Mouse (Mus musculus) embryonic facial prominence, embryonic 15.5 days (tissue): ENCODE data around the gene Nr2f6. TPM values are rescaled to one million over a fixed set of nuclear protein-coding genes. Genes with fewer than 3 reads are reported as not detected.

Experiments
- ATAC-seq: fragments of 200-750 bp; cut with Nextera tagmentation; 2 replicates; pipeline ENCODE4 v1.8.0; 2017; ENCODE audit warnings: low read depth, moderate TSS enrichment; ENCODE audit not compliant: insufficient number of reproducible peaks, low FRiP score, low TSS enrichment
- H3K27ac ChIP-seq: fragments of 300-500 bp; sonication (generic); replicated peaks from 2 replicates; pipeline ENCODE4 v1.5.1; 2015; ENCODE audit warnings: mild to moderate bottlenecking, inconsistent platforms
- H3K27me3 ChIP-seq: fragments of 300-500 bp; sonication (generic); 2 replicates; pipeline ENCODE4 v1.6.1; 2015; ENCODE audit warnings: inconsistent platforms
- H3K36me3 ChIP-seq: fragments of 300-500 bp; sonication (generic); 2 replicates; pipeline ENCODE4 v1.6.1; 2015; ENCODE audit warnings: mild to moderate bottlenecking, inconsistent platforms
- H3K4me1 ChIP-seq: fragments of 300-500 bp; sonication (generic); 2 replicates; pipeline ENCODE4 v1.6.1; 2015; ENCODE audit warnings: inconsistent platforms
- H3K4me2 ChIP-seq: fragments of 300-500 bp; sonication (generic); replicated peaks from 2 replicates; pipeline ENCODE4 v1.6.1; 2015; ENCODE audit warnings: mild to moderate bottlenecking, inconsistent platforms
- H3K4me3 ChIP-seq: fragments of 300-500 bp; sonication (generic); replicated peaks from 2 replicates; pipeline ENCODE4 v1.5.1; 2015; ENCODE audit warnings: mild to moderate bottlenecking, inconsistent platforms
- H3K9ac ChIP-seq: fragments of 300-500 bp; sonication (generic); 2 replicates; pipeline ENCODE4 v1.6.1; 2015; ENCODE audit warnings: inconsistent platforms
- H3K9me3 ChIP-seq: fragments of 300-500 bp; sonication (generic); replicated peaks from 2 replicates; pipeline ENCODE4 v1.6.1; 2016; ENCODE audit warnings: inconsistent platforms
- WGBS: fragments of 180-500 bp; shearing (Covaris S2); methylation state at CpG from one replicate; pipeline ENCODE4 v1.1.7; 2015; 5-methylcytosine and 5-hydroxymethylcytosine counted together
- polyA plus RNA-seq: library from polyadenylated mRNA; unstranded; fragments of >200 nt; fragmentation: Nextera tagmentation; extraction: Ambion mirVana; gene quantifications from 2 replicates; pipeline ENCODE4 v1.2.1, GENCODE M21; 2015

The Nr2f6 gene
- polyA plus RNA-seq, 1 experiment from 2014 or later = 59.0 TPM

GRCm38 (mm10) chr8:71375581-71376422 is 6.0 kb downstream of the Nr2f6 start:
- Histone ChIP-seq H3K27ac (no peak overlapping the region), H3K9me3 (no peaks in the 10 kb centered on the region), H3K9ac (peak overlapping the region; percentile 21), H3K4me1 (peaks cover 48% of the 10 kb centered on the region), H3K4me3 (peak overlapping the region; percentile 33), H3K36me3 (peaks cover 31% of the 10 kb centered on the region), H3K4me2 (peak overlapping the region; percentile 63), H3K27me3 (no peaks in the 10 kb centered on the region)
- WGBS = 8% methylated on average over 74 of the region's 74 CpGs
- ATAC-seq = 0 out of 2 replicates have a peak, but pooled peaks have one; percentile 9

- Histone ChIP-seq H3K4me3 (no peak overlapping the region), H3K27me3 (no peaks in the 10 kb centered on the region), H3K36me3 (peaks cover 34% of the 10 kb centered on the region), H3K9me3 (no peaks in the 10 kb centered on the region), H3K4me1 (peaks cover 40% of the 10 kb centered on the region), H3K9ac (no peak overlapping the region), H3K27ac (no peak overlapping the region), H3K4me2 (no peak overlapping the region)
- 76% methylated on average over 17 of the region's 17 CpGs for WGBS
- ATAC-seq = no peak
Observed at GRCm38 (mm10) chr8:71374616-71375206, 7.0 kb downstream of the Nr2f6 start.

GRCm38 (mm10) chr8:71373000-71373399 is 8.8 kb downstream of the Nr2f6 start:
- Histone ChIP-seq H3K9me3 (no peaks in the 10 kb centered on the region), H3K4me1 (peaks cover 35% of the 10 kb centered on the region), H3K27ac (no peak overlapping the region), H3K27me3 (no peaks in the 10 kb centered on the region), H3K4me3 (no peak overlapping the region), H3K36me3 (peaks cover 32% of the 10 kb centered on the region), H3K9ac (no peak overlapping the region), H3K4me2 (no peak overlapping the region)
- 88% methylated on average over 3 of the region's 3 CpGs for WGBS
- no peak for ATAC-seq

GRCm38 (mm10) chr8:71372427-71372826 is 9.3 kb downstream of the Nr2f6 start:
- no peak for ATAC-seq
- 85% methylated on average over 12 of the region's 12 CpGs for WGBS
- Histone ChIP-seq H3K27me3 (no peaks in the 10 kb centered on the region), H3K4me1 (peaks cover 40% of the 10 kb centered on the region), H3K4me3 (no peak overlapping the region), H3K27ac (no peak overlapping the region), H3K9me3 (no peaks in the 10 kb centered on the region), H3K9ac (no peak overlapping the region), H3K4me2 (no peak overlapping the region), H3K36me3 (peaks cover 28% of the 10 kb centered on the region)

DNA sequence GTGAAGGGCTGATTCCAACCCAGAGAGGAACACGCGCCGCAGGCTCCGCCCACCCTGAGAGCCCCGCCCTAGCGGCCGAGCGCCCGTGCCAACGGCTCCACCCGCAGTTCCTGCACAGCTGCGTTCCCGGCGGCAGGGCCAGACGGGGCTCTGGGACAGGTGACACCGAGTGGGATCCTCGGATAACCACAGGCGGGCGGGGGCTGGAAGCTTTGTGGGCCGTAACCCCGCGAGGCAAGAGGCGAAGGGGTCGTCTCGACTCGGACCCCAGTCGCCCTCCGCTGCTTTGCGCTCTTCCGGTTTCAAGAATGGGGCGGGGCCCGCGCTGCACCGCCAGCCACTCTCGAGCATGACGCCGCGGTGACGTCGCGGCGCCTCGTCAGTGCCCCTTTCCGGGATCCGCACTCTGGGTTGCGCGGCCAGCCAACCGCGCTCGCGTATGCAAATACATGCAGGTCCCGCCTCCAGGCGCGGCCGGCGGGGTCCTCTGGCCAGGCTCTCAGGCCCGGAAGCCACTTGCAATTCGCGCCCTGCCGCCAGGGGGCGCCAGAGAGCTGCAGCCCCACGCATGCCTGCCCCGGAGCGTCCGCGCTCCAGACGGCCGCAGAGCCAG is 10.4 kb downstream of the Nr2f6 start, which contains the start of gene Ocel1:
Gene Ocel1 (plus strand): TSS at position 63 of the 613 bp plus-strand sequence.
- Histone ChIP-seq H3K27ac (peak within 1 kb of the TSS; percentile 92), H3K27me3 (no peaks in the 10 kb centered on the region), H3K4me3 (peak within 1 kb of the TSS; percentile 90), H3K9ac (peak within 1 kb of the TSS; percentile 48), H3K36me3 (peaks cover 28% of the 10 kb centered on the region), H3K9me3 (no peaks in the 10 kb centered on the region), H3K4me1 (peaks cover 35% of the 10 kb centered on the region), H3K4me2 (peak within 1 kb of the TSS; percentile 53)
- under 1% methylated on average over 68 of the region's 68 CpGs for WGBS
- ATAC-seq = peak; percentile 87

DNA sequence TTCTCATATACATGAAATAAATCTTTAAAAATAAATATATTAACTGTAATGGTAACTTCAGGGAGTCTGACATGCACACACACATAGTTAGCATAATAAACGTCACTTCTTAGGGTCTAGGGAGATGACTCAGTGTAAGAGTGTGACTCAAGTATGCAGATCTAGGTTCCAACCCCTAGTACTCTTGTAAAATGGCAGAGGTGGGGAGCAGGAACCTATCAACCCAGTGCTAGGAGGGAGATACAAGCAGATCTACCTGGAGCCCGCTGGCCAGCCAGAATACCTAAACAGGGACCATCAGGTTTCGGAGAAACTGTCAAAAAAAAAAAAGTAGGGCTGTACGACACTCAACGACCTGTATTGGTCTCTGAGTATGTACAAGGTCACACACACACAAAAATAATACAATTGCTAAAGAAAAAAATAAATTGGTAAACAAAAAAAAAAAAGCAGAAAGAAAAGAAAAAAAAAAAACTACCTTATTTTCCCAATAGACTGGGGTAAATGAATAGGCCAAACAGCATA is 11.0 kb downstream of the Nr2f6 start:
- WGBS = 19% methylated on average over 5 of the region's 5 CpGs
- no peak for ATAC-seq
- Histone ChIP-seq H3K36me3 (peaks cover 28% of the 10 kb centered on the region), H3K4me3 (peak overlapping the region; percentile 90), H3K9me3 (no peaks in the 10 kb centered on the region), H3K27me3 (no peaks in the 10 kb centered on the region), H3K4me2 (peak overlapping the region; percentile 53), H3K9ac (0 out of 2 replicates have a peak overlapping the region, but pooled peaks have one; percentile 9), H3K27ac (0 out of 2 replicates have a peak overlapping the region, but pooled peaks have one; percentile 92), H3K4me1 (peaks cover 32% of the 10 kb centered on the region)

- Histone ChIP-seq H3K27ac (no peak overlapping the region), H3K27me3 (no peaks in the 10 kb centered on the region), H3K4me2 (no peak overlapping the region), H3K9ac (no peak overlapping the region), H3K36me3 (peaks cover 19% of the 10 kb centered on the region), H3K4me3 (no peak overlapping the region), H3K4me1 (peaks cover 25% of the 10 kb centered on the region), H3K9me3 (no peaks in the 10 kb centered on the region)
- ATAC-seq = no peak
- 87% methylated on average over 10 of the region's 10 CpGs for WGBS
Observed at GRCm38 (mm10) chr8:71369040-71369718, 12.6 kb downstream of the Nr2f6 start.

GRCm38 (mm10) chr8:71368366-71368765 is 13.4 kb downstream of the Nr2f6 start:
- Histone ChIP-seq H3K27me3 (no peaks in the 10 kb centered on the region), H3K4me1 (peaks cover 25% of the 10 kb centered on the region), H3K27ac (no peak overlapping the region), H3K4me3 (peak overlapping the region; percentile 79), H3K4me2 (peak overlapping the region; percentile 87; the same call in 1 of the 2 replicates), H3K36me3 (peaks cover 11% of the 10 kb centered on the region), H3K9me3 (no peaks in the 10 kb centered on the region), H3K9ac (no peak overlapping the region)
- ATAC-seq = no peak

DNA sequence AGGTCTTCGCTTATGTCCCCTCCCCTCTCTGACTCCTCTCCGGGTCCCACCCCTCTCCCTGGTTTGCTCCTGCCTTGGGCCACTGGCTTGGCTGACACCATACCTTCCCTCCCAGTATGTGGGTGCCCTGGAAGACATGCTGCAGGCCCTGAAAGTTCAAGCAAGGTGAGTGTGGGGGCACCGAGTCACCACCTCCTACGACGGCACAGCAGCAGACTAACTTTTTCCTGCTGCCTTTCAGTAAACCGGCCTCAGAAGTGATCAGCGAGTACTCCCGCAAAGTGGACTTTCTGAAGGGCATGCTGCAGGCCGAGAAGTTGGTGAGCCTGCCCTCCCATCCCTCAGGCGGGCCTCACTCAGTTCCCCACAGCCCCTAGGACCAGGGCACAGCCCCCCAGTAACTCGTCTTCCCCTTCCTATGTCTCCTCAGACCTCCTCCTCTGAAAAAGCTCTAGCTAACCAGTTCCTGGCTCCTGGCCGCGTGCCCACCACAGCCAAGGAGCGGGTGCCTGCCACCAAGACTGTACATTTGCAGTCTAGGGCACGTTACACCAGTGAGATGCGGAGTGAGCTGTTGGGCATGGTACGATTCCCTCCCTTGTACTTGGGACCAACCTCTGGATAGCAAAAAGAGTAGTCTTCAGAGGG is 14.1 kb downstream of the Nr2f6 start:
- H3K4me1 ChIP-seq = peaks cover 25% of the 10 kb centered on the region

DNA sequence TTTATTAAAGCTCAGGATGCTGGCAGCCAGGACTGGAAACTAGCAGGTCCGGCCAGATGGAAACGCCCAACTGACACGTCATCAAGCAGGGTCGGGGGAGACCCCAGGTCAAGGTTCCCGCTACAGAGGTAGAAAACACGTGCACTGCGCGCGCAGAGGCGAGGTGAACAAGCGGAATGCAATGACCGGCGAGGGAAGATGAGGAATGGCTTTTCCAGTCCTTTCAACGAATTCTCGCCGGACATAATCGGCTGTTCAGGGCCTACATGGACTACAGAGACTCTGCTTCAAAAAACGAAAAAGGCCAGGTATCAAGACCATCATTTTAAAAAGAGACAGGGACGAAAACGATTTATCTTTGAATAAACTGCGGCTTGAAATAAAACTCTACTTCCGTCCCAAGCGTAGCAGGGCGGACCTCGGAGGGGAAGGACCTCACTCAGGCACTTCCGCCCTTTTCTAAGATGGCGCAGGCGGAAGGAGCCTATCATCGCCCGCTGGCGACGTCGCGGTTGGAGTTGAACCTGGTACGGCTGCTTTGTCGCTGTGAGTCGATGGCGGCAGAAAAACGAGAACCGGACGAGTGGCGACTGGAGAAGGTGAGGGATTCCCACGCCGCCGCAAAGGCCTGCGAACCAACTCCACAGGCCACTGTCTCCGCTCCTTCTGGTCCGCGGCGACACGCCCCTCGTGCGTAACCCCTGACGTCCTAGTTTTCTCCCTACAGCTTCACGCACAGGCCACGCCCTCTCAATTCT is 14.8 kb downstream of the Nr2f6 start, which contains the start of gene Use1:
Gene Use1 (plus strand): TSS at position 78 of the 758 bp plus-strand sequence.
- Histone ChIP-seq H3K4me1 (peaks cover 25% of the 10 kb centered on the region), H3K4me2 (peak within 1 kb of the TSS; percentile 87), H3K4me3 (peak within 1 kb of the TSS; percentile 79), H3K9me3 (no peaks in the 10 kb centered on the region), H3K36me3 (peaks cover 2% of the 10 kb centered on the region; the same call in 1 of the 2 replicates), H3K27me3 (no peaks in the 10 kb centered on the region), H3K27ac (peak within 1 kb of the TSS; percentile 95), H3K9ac (peak within 1 kb of the TSS; percentile 62)
- WGBS = under 1% methylated on average over 56 of the region's 56 CpGs
- ATAC-seq = peak; percentile 86

More for the DNA sequence above, 14.1 kb downstream of the Nr2f6 start:
- Histone ChIP-seq H3K36me3 (peaks cover 4% of the 10 kb centered on the region; the same call in 1 of the 2 replicates), H3K4me3 (peak overlapping the region; percentile 79), H3K9me3 (no peaks in the 10 kb centered on the region), H3K27me3 (no peaks in the 10 kb centered on the region), H3K4me2 (peak overlapping the region; percentile 87), H3K27ac (peak overlapping the region; percentile 95), H3K9ac (peak overlapping the region; percentile 62)
- 39% methylated on average over 17 of the region's 17 CpGs for WGBS
- ATAC-seq = no peak
